Mouse (Mus musculus): ENCODE measurements around the gene Tbc1d23.

- TF ChIP-seq POLR2A (IDR thresholded peaks at IDR 0.05; ENCODE audit: borderline replicate concordance, insufficient read depth, low read length), result no peak
- TF ChIP-seq CTCF (IDR thresholded peaks at IDR 0.05; ENCODE audit: borderline replicate concordance, insufficient read depth, low read depth, low read length), result peak; percentile 59; the same call in 1 of the 2 replicates
These were observed 54.0 kb downstream of the Tbc1d23 start for GRCm38 (mm10) chr16:57177254-57177653.

Measured in cerebellum, adult 2 months (tissue).